Mouse (Mus musculus) brain, adult 2 months (tissue): ENCODE measurements at regions not wholly inside any gene's neighbourhood (a gene's known extent, or its start where the extent isn't known, plus 50 kb on each side); places are given as distances from the start of the nearest gene placed in this dataset.

Source experiments
- DNase-seq: peaks from one replicate; pipeline ENCODE4 v3.0.0; 2011; ENCODE audit warnings: low read depth, low spot score

DNA sequence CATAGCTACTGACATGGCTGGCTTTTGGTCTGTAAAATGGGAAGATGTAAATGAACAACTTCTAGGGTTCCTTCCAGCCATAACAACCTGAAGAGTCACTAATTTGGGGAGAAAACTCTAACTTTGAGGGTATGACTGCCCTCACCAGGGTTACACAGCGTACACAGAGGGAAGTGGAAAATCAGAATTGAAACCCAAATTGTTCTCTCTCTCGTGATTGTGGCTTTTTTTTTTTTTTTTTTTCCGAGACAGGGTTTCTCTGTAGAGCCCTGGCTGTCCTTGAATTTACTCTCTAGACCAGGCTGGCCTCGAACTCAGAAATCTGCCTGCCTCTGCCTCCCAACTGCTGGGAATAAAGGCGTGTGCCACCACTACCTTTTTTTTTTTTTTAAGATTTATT, 80.4 kb upstream of the Pmfbp1 start:
- no peak for DNase-seq

DNA sequence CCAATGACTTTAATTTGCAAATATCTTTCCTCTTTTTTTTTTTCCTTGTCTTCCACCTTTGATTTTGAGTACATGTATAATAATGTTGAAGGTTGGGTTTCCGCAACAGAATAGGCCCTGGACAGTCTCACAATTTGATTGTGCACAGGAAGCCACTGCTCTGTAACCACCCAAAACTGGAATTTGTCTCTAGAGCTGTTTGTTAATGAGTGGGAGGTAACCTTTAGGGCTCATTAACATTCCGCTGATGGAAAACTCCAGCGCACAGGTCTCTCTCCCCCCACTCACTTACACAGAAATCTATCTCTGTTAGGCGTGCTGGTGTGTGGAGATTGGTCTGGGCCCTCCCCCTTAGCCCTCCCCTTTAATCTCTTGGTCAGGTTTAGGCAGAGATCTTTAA, 78.5 kb upstream of the Pmfbp1 start:
- DNase-seq, result no peak

DNA sequence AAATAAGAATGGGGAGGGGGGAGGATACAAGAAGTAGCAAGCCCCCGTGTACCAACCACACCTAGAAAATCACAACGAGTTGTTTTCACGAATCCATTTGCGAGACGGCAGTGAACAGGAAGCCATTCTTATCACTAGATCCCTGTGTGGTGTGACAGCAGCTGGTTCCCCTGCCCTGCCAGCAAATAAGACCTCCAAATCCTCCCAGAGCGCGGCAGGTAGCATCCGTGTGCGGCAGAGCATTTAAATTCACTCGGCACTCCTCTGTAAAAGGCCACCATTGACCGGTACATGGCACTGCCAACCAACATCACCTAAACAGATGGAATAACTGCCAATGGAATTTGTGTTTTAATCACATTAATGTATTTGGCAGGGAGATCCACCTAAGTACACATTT, 77.9 kb upstream of the Pmfbp1 start:
- DNase-seq, result peak; percentile 15

DNA sequence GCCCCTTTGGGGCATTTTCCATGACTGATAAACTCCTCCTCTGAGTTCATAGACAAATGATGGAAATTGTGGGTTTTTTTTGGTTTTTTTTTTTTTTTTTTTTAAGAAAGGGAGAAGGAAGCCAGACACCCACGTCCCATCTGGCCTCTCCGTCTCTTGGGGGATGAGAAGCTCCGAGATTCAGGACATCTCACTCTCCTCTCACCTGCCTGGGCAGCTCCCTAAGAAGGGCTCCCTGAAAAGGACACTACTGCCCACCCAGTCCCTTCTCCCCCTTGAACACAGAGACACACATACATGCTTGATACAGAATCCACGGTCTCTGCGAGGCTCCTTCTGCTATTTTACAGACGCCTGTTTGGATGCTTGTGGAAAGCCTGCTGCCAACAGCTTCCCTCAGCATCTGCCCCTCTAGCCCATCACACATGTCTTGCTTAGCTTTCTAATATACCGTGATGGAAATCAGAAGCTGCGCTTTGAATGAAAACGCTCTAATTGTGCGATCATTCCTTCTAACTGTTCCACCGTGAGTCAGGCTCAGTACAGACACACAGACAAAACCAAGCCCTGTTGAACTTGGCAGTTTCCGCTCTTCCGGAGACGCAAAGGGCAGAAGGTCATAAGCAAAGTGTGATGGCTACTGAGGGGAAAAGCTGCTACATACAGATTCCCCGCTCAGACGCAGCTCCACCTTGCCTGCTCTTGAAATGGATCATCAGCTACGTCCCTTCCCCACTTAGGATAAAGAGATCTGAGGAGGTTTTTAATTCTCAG, 77.3 kb upstream of the Pmfbp1 start:
- peak; percentile 84 for DNase-seq

DNA sequence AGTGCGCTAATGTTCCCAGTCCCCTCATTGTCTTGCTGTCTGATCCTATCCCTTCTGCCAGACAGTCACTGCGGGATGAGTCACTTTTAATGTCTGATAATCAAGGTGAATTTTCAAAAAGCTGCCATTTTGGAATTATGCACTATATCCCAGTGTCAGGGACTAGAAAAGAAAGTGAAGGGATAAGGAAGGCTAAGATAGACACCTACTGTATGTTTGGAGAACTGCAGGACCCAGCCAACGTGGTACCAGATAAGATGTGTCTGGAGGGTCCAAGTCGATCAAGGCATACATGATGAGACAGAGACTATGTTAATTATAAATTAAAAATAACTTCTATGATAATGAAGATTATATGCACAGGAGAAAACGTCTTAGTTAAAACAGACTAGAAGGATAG, 76.6 kb upstream of the Pmfbp1 start:
- peak; percentile 83 for DNase-seq

DNA sequence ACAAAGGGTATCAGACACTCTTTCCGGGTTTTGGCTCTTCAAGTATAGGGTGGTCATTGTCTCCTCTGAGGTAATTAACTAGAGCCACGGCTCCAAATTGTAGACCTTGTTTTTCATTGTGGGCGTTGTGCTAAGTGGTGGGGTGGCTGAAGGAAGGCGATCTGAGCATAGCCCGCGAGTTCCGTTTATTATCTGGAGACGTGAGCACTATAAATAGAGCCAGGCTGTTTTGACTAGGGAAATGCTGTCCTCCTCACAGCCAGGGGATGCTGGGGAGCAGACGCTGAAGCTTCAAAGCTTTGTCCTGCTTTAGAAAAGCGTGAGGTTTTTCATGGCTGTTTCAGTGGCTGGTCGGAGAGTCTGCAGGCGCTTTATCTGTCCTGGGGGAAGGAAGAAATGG, 75.9 kb upstream of the Pmfbp1 start:
- DNase-seq, result peak; percentile 71

DNA sequence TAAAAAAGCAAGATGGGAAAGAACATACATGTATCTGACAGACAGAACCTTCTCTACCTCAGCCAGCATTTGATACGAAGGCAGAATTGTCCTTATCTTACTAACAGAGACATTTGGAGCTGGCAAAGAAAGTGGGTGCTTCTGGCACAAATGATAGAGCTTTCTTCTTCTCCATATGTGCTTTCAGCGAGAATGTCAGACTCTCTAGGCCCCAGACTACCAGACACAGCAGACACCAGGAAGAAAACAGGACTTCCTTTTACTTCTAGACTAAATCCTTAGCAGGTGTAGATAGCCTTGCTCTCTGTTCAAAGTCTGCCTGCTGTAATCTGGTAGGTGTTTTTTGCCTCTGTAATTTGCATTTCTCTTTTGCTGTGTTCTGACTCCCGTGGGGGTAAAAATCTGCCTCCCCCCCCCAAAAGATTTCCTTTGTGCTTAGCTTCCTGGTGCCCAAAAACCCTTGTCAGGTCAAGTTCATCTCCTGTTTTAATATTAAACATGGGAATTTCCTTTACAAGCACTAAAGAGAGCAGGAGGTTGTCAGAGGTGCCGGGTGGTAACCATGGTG, 74.7 kb upstream of the Pmfbp1 start:
- peak; percentile 85 for DNase-seq

DNA sequence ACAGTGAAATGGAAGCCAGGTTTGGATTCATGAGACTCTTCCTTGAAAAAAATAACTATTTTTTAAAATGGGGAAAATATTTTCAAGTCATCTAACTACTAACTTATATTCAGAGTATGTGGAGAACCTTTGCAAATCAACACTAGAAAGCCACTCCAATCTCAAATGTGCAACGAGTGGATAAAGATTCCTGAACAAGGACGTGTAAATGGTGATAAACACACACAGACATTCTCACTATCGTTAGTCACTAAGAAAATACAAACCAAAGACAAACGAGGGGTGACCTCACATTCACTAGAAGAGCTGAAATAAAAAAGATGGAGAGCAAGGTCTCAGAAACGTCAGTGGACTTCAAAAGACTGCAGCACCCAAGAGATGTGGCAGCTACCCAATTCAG, 69.8 kb upstream of the Pmfbp1 start:
- DNase-seq, result no peak

DNA sequence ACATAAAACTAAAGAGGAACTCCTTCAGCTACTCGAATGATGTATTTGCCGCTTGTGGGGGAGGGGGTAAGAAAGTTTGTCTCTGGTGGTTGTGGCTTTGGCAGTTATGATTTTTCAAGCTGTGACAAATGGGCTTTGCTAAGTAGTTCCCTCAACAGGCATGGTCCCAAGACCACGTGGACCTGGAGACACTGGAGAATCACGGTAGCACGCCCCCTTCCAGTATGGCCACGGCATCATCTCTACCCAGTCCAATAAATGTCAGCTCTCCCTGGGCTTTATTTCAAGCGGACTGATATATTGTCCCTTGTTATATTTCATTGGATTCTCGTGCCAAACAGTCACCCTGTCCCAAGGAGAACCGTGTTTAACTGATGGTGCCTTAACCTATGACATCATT, 65.3 kb upstream of the Pmfbp1 start:
- no peak for DNase-seq

DNA sequence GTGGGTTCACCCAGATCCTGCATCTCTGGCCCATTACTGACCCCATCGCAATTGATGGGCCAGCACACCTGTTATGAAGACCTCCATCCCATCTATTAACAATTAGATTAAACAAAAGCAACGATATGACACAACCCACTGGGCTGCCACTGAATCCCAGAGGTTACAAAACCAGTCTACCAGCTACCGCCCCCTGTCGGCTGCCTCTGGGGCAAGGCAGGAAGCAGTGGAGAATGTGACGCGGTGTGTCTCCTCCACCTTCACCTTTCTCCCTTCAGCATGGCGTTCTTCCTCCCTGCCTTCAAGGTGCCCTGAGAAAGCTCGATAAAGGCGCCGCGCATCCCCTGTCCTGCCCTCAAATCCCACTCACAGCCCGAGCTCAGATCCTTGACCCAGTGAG, 59.3 kb upstream of the Pmfbp1 start:
- DNase-seq, result no peak

DNA sequence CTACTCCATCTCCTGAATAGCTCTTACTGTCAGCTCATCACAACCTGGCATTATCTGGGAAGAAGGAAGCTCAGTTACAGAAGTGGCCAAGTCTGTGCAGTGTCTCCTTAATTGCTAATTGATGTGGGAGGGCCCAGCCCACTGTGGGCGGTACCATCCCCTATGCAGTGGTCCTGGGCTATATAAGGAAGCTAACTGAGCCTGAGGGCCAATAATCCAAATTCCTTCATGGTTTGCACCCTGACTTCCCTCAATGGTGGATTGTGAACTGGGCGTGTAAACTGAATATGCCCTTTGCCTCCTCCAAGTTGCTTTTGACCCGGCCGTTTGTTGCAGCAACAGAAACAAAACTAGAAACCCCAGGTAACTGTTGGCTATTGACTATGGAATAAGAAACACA, 57.8 kb upstream of the Pmfbp1 start:
- DNase-seq, result no peak

DNA sequence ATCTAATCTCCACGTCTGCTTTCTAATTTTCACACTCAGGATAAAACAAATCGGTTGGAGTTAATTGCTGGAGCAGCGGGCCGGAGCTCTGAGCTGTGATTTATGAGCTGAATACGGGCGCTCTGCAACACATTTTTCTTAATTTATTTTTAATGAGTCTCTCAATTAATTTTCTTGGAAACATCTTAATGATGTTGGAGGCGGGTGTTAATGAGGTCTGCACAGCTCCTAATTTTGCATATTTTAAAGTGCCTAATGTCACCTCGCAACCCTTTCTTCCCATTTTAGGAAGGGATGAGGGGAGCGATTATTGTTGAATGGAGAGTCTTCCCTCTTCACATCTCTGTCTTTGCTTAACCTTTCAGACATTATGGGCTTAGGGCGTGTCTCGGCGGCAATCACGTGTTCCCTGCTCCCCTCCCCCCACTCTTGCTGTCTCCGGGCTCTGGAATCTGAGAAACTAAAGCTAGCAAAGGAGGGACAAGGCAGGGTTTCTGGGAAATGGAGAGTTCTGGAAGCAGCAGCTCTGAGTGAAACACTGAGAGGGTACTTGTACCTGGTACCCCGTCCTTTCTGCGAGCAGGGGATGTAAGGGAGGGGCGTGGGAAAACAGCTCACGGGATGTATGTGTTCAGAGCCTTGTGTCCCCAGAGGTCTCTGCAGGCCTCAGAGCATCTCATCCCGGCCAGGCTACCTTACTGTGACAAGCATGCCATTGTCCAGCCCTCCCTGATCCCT, 56.8 kb upstream of the Pmfbp1 start:
- DNase-seq, result peak; percentile 47

DNA sequence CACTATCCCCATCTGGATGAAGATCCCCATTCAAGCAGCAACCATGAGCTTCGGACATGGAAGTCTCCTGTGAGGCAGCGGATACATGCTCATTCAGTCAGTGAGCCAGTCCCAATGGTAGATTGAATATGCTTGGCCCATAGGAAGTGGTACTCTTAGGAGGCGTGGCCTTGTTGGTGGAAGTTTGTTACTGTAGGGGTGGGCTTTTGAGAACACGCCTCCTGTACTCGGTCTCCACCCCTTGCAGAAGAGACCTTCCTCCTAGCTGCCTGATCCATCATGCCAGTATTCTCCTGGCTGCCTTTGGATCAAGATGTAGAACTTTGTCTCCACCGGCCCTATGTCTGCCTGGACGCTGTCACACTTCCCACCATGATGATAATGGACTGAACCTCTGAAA, 55.3 kb upstream of the Pmfbp1 start:
- DNase-seq, result no peak
